Mouse (Mus musculus): ENCODE results near the gene Ube2d3. TPM values are rescaled to one million over a fixed set of nuclear protein-coding genes. Genes with fewer than 3 reads are reported as not detected.

Gene Ube2d3
- total and polyA plus RNA-seq, 3 experiments, result 285 to 416 (median 357) TPM

DNA sequence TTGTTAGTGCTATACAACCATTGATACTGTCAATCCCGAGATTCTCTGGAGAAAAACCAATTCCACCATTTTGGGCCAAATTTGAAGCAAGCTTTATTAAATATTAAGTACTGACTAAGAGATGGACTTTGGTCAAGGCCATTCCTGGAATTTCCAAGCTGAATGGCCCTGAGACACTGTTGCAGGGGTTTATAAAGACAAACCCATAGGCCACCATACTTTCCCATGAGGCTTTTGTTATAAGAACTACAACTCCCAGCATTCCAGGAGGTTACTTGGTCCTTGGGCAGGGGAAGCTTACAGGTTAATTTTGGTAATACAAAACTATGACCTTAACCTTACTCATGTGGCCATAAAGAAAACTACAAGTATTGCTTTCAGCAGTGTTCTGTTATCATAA is 70.2 kb downstream of the Ube2d3 start:
- WGBS, result 92% methylated on average over 1 of the region's 1 CpGs

DNA sequence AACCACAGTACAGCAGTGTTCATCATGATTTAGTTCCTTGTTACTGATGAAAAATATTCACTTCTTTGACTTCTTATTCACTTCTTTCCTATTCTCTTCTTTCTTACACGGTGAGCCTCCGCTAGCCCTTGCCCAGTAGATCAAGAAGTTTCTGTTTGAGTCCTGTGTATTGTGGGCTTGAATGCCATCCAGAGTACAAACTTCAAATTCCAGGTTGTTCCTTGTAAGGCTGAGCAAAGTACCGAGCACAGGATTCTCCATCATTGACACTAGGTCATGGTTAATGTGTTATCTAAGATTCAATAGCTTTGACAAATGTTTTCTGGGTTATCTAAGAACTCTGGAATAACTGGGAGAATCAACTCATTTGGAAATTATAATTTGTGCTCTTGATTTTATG is 72.4 kb downstream of the Ube2d3 start:
- H3K4me1 ChIP-seq (ENCODE audit: control insufficient read depth, insufficient read depth, low read length), result peaks cover 7% of the 10 kb centered on the region
- no peaks in the 10 kb centered on the region for H3K79me2 ChIP-seq (replicated peaks; ENCODE audit: control insufficient read depth, insufficient read depth, low read length)
- H3K27me3 ChIP-seq (ENCODE audit: control insufficient read depth, insufficient read depth, low read length), result no peaks in the 10 kb centered on the region
- 91% methylated on average over 3 of the region's 3 CpGs for WGBS
- intact Hi-C loops (cut with DNase I), result loop anchor here (5.0 kb wide), 1 partner anchor 43 kb away; no protein-coding TSS in a partner anchor
- no peak overlapping the region for H3K27ac ChIP-seq
- peaks cover 5% of the 10 kb centered on the region for H3K36me3 ChIP-seq (ENCODE audit: control insufficient read depth, insufficient read depth, low read length)
- no peak overlapping the region for H3K9ac ChIP-seq (ENCODE audit: low read depth, low read length)
- DNase-seq, result no peak
- no peak overlapping the region for H3K4me3 ChIP-seq
- no peak for TF ChIP-seq POLR2A (IDR thresholded peaks at IDR 0.05; ENCODE audit: insufficient read depth, low read depth, low read length)
- TF ChIP-seq CTCF (IDR thresholded peaks at IDR 0.05), result no peak
- no peak for TF ChIP-seq EP300 (IDR thresholded peaks at IDR 0.05; ENCODE audit: insufficient read depth, low read depth, low read length)

More for the DNA sequence above, 70.2 kb downstream of the Ube2d3 start:
- H3K79me2 ChIP-seq (replicated peaks; ENCODE audit: control insufficient read depth, insufficient read depth, low read length), result no peaks in the 10 kb centered on the region; the same call in 1 of the 2 replicates
- peaks cover 4% of the 10 kb centered on the region for H3K4me1 ChIP-seq (ENCODE audit: control insufficient read depth, insufficient read depth, low read length)
- peaks cover 5% of the 10 kb centered on the region for H3K36me3 ChIP-seq (ENCODE audit: control insufficient read depth, insufficient read depth, low read length)
- TF ChIP-seq EP300 (IDR thresholded peaks at IDR 0.05; ENCODE audit: insufficient read depth, low read depth, low read length) (no peak), CTCF (IDR thresholded peaks at IDR 0.05) (no peak), POLR2A (IDR thresholded peaks at IDR 0.05; ENCODE audit: insufficient read depth, low read depth, low read length) (no peak)
- no peak overlapping the region for H3K27ac ChIP-seq
- DNase-seq, result no peak
- intact Hi-C loops (cut with DNase I), result no loop called here
- no peak overlapping the region for H3K4me3 ChIP-seq
- H3K9ac ChIP-seq (ENCODE audit: low read depth, low read length), result no peak overlapping the region
- H3K27me3 ChIP-seq (ENCODE audit: control insufficient read depth, insufficient read depth, low read length), result no peaks in the 10 kb centered on the region

DNA sequence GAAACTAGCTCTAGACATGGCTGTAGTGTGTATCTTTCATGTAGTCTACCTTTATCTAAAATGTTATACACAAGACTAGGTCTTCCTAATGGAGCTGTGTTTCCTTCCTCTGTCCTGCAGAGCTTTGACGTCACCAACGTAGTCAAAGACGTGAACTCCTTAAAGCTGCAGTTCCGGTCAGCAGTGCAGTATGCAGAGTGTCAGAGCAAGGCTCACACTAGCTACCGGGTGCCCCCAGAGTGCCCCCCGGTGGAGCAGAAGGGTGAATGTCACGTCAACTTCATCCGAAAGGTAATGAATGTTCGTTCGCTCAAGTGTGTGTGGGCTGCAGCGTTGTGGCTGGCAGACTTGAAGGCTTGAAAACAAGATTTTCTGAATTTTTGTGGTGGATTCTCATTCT is 73.7 kb downstream of the Ube2d3 start:
- 43% methylated on average over 11 of the region's 11 CpGs for WGBS

DNA sequence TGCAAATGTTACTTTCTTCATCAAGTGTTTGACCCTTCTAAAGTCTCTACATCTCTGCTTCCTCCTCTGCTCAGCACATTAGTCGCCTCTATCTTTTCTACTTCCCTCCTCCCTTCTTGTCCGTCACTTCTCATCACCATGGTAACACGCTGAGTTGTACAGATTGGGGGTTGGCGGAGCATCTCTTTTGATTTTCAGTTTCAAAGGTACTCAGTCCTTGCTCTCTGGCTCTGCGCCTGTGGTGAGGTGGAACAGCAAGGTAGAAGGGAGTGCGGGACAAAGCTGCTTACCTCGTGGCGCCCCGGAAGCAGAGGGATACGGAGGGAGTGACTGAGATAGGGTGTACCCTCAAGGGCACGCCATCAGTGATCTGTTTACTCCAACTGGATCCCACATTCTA is 75.3 kb downstream of the Ube2d3 start:
- Histone ChIP-seq H3K79me2 (replicated peaks; ENCODE audit: control insufficient read depth, insufficient read depth, low read length) (no peaks in the 10 kb centered on the region), H3K9ac (ENCODE audit: low read depth, low read length) (no peak overlapping the region; the same call in 1 of the 2 replicates), H3K27me3 (ENCODE audit: control insufficient read depth, insufficient read depth, low read length) (no peaks in the 10 kb centered on the region), H3K4me3 (no peak overlapping the region), H3K27ac (peak overlapping the region; percentile 57), H3K4me1 (ENCODE audit: control insufficient read depth, insufficient read depth, low read length) (peaks cover 14% of the 10 kb centered on the region), H3K36me3 (ENCODE audit: control insufficient read depth, insufficient read depth, low read length) (peaks cover 15% of the 10 kb centered on the region)
- no peak for TF ChIP-seq EP300 (IDR thresholded peaks at IDR 0.05; ENCODE audit: insufficient read depth, low read depth, low read length)
- TF ChIP-seq CTCF (IDR thresholded peaks at IDR 0.05), result no peak
- TF ChIP-seq POLR2A (IDR thresholded peaks at IDR 0.05; ENCODE audit: insufficient read depth, low read depth, low read length), result no peak
- intact Hi-C loops (cut with DNase I), result loop anchor here (5.0 kb wide), 1 partner anchor 46 kb away; no protein-coding TSS in a partner anchor
- no peak for DNase-seq
- 60% methylated on average over 11 of the region's 11 CpGs for whole genome bisulfite sequencing

More for the DNA sequence above, 73.7 kb downstream of the Ube2d3 start:
- TF ChIP-seq CTCF (IDR thresholded peaks at IDR 0.05) (peak; percentile 49), EP300 (IDR thresholded peaks at IDR 0.05; ENCODE audit: insufficient read depth, low read depth, low read length) (no peak)
- no peaks in the 10 kb centered on the region for H3K79me2 ChIP-seq (replicated peaks; ENCODE audit: control insufficient read depth, insufficient read depth, low read length)
- H3K36me3 ChIP-seq (ENCODE audit: control insufficient read depth, insufficient read depth, low read length), result peaks cover 12% of the 10 kb centered on the region
- H3K27ac ChIP-seq, result no peak overlapping the region
- H3K9ac ChIP-seq (ENCODE audit: low read depth, low read length), result no peak overlapping the region
- H3K4me3 ChIP-seq, result no peak overlapping the region
- no peak for DNase-seq
- no peaks in the 10 kb centered on the region for H3K27me3 ChIP-seq (ENCODE audit: control insufficient read depth, insufficient read depth, low read length)
- intact Hi-C loops (cut with DNase I), result loop anchor here (5.0 kb wide), 1 partner anchor 44 kb away; no protein-coding TSS in a partner anchor
- peaks cover 9% of the 10 kb centered on the region for H3K4me1 ChIP-seq (ENCODE audit: control insufficient read depth, insufficient read depth, low read length)

DNA sequence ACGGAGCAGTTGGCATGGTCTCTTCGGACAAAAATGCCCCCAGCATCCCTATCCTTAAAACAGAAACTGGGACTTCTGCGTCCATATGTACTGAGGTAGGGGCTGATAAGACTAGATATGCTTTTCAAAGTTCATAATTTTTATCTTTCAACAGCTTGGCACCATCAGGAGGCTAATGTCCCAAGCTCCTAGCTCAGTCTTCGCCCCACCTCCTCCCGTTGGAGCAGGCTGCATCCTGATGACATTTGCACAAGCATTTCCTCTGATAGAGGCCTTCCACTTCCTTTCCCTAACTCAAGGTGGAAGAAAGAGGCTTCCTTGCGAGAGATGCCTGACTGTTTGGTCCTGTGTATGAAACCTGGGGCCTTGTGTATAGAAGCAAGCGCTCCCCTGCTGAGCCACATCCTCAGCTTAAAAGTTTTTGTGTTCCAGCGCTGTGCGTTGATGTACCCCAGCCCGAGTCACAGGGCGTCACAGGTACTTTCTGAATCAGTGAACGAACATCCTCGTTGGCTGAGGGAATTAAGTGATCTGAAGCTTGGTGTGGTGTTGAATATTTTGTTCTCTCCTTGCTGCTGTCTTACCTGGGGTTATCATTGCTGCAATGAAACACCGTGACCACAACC is 76.0 kb downstream of the Ube2d3 start:
- Histone ChIP-seq H3K27me3 (ENCODE audit: control insufficient read depth, insufficient read depth, low read length) (no peaks in the 10 kb centered on the region), H3K4me3 (no peak overlapping the region), H3K9ac (ENCODE audit: low read depth, low read length) (no peak overlapping the region), H3K27ac (peak overlapping the region; percentile 57), H3K4me1 (ENCODE audit: control insufficient read depth, insufficient read depth, low read length) (peaks cover 14% of the 10 kb centered on the region), H3K79me2 (replicated peaks; ENCODE audit: control insufficient read depth, insufficient read depth, low read length) (no peaks in the 10 kb centered on the region), H3K36me3 (ENCODE audit: control insufficient read depth, insufficient read depth, low read length) (peaks cover 15% of the 10 kb centered on the region)
- 0 out of 2 replicates have a peak, but pooled peaks have one; percentile 2 for TF ChIP-seq CTCF (IDR thresholded peaks at IDR 0.05)
- no peak for TF ChIP-seq POLR2A (IDR thresholded peaks at IDR 0.05; ENCODE audit: insufficient read depth, low read depth, low read length)
- DNase-seq, result no peak
- intact Hi-C loops (cut with DNase I), result loop anchor here (5.0 kb wide), 1 partner anchor 47 kb away; no protein-coding TSS in a partner anchor
- 56% methylated on average over 14 of the region's 14 CpGs for WGBS

DNA sequence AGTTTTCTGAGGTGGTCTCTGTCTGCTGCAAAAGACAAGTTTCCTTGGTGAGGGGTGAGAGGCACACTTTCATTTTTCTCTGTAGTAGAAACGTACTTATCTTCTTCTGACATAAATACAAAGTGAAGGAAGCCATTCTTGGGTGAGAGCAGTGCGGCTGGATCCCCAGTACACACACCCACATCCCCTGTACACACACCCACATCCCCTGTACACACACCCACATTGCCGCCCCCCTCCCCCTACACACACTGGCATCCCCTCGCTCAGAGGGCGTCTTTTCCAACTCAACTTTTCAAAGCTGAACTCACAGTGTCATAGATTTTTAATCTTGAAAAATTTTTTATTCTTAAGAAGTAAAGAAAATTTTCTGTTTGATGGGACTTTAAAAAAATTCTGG is 77.3 kb downstream of the Ube2d3 start:
- Histone ChIP-seq H3K4me1 (ENCODE audit: control insufficient read depth, insufficient read depth, low read length) (peaks cover 14% of the 10 kb centered on the region), H3K4me3 (no peak overlapping the region), H3K36me3 (ENCODE audit: control insufficient read depth, insufficient read depth, low read length) (peaks cover 15% of the 10 kb centered on the region), H3K9ac (ENCODE audit: low read depth, low read length) (no peak overlapping the region), H3K27ac (no peak overlapping the region), H3K27me3 (ENCODE audit: control insufficient read depth, insufficient read depth, low read length) (no peaks in the 10 kb centered on the region), H3K79me2 (replicated peaks; ENCODE audit: control insufficient read depth, insufficient read depth, low read length) (no peaks in the 10 kb centered on the region)
- DNase-seq, result no peak
- intact Hi-C loops (cut with DNase I), result loop anchor here (5.0 kb wide), 1 partner anchor 67 kb away; no protein-coding TSS in a partner anchor
- TF ChIP-seq POLR2A (IDR thresholded peaks at IDR 0.05; ENCODE audit: insufficient read depth, low read depth, low read length), result no peak
- no peak for TF ChIP-seq CTCF (IDR thresholded peaks at IDR 0.05)
- no peak for TF ChIP-seq EP300 (IDR thresholded peaks at IDR 0.05; ENCODE audit: insufficient read depth, low read depth, low read length)
- 60% methylated on average over 5 of the region's 5 CpGs for WGBS

Measured in heart, adult 2 months (tissue).